Mouse (Mus musculus): ENCODE data around the gene Tab1.
A peak's percentile ranks its signal among the peaks of the same experiment; 100 is the strongest.
"Not testable (repeated sequence)": the region's sequence is repeated elsewhere in the genome, so short reads cannot be mapped to it uniquely, and the experiment has no call there.

The Tab1 gene

DNA sequence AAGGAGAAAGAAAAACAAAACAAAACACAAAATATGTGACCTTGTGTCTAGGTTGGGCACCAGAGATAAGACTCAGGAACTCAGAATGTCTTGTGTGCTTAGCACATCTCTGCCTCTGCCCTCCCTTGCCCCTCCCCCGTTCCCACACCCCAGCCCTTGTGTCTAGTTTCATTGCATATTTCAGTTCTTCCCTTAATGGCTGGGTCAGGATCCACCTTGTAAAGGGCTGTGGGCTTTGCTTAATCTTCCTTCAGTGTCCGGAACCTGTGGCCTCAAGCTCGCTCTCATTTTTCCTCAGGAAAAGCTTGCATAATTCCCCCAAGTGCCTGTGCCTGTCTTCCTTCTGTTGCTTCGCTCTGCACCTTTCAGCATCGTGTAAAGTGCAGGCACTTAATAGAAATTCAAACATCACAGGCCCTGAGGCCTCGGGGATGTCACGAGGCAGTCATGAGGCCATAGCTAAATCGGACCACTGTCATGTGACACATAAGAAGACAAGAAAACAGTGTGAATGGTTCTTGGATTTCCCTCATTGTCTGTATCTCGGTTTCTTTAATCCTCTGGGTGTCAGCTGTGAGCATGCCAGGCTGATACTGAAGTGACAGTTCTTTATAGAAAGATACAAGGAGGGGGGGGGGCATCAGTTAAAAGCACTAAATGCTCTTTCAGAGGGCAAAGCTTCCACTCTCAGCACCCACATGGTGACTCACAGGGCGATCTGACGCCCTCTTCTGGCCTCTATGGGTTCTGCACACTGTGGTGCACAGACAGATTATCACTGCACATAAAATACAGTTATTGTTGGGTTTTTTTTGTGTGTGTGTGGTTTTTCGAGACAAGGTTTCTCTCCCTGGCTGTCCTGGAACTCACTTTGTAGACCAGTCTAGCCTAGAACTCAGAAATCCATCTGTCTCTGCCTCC, 27.2 kb upstream of the Tab1 start:
- DNase-seq (ENCODE audit: low spot score): no peak

DNA sequence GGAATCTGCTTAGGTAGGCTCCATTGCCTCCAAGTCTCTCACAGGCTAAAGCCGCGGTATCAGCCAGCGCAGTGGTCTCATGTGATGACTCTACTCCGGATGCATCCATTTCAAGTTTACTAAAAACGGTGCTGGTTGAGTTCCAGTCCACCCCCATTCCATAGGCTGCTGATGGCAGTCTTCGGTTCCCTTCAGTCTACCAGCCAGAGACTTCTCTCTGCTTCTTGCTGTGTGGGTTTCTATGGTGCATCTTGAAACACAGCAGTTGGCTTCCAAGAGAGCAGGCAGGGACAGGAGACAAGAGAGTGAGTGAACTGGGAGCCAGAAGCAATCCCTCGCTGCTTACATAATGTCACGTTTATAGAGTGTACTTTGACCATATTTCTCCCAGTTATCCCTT, 25.8 kb upstream of the Tab1 start:
- DNase-seq (ENCODE audit: low spot score): no peak

DNA sequence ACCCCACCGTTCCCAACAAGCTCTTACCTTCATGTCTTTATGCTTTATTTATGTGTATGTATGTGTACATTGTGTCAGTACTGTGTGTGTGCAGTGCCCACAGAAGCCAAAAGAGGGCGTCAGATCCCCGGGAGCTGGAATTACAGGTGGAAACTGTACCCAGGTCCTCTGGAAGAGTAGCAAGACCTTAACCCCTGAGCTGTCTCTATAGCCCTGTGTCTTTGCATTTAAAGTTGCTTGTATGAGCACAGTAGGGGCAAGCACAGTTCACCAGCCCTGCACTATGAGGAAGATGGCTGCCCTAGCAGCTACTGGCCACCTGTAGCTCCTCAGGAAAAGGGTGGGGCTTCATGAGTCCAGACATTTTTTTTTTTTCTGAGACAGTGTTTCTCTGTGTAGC, 25.4 kb upstream of the Tab1 start:
- DNase-seq (ENCODE audit: low spot score): no peak

DNA sequence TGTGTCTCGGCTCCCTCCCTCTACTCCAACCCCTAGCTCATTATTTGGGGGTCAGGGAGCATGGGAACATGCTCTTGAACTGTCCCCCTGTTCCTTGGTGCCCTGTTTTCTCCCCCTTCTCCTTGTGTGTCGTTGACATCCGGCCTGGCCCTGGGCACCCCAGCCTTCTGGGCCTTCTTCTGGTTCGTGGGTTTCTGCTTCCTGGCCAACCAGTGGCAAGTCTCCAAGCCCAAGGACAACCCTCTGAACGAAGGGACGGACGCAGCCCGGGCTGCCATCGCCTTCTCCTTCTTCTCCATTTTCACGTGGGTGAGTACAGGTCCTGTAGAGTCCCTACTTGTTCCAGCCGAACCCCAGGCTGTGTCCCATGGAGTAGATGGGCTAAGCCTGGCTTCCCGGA, 21.5 kb upstream of the Tab1 start:
- no peak for DNase-seq (ENCODE audit: low spot score)

DNA sequence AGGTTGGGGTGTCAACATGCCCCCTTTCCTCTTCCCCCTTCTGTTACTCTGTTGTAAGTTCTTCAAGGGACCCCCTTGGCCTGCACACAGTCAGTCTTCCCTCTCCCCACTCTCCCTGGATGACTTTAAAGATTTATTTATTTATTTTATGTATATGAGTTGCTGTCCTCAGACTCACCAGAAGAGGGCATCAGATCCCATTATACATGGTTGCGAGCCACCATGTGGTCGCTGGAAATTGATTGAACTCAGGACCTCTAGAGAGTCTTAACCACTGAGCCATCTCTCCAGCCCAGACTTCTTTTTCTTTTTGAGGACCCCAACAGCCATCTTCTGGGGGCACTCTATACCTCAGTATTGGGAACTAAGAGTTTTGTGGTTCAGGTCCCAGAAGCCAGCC, 20.4 kb upstream of the Tab1 start:
- peak; percentile 25 for DNase-seq (ENCODE audit: low spot score)

DNA sequence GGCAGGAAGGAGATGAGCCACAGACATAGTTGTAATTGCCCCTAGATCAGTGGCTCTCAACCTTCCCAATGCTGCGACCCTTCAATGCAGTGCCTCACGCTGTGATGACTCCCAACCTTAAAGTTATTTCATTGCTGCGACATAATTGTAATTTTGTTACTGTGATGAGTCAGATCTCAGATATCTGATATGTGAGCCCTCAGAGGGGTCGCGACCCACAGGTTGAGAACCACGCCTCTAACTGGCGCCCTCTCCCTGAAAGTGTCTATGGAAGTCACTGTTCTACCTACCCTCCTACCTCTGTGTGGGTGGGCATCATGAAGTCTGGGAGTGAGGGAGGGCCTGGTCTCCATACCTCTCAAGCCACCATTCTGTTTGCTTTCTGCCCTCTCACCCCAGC, 18.5 kb upstream of the Tab1 start:
- DNase-seq (ENCODE audit: low spot score): no peak

DNA sequence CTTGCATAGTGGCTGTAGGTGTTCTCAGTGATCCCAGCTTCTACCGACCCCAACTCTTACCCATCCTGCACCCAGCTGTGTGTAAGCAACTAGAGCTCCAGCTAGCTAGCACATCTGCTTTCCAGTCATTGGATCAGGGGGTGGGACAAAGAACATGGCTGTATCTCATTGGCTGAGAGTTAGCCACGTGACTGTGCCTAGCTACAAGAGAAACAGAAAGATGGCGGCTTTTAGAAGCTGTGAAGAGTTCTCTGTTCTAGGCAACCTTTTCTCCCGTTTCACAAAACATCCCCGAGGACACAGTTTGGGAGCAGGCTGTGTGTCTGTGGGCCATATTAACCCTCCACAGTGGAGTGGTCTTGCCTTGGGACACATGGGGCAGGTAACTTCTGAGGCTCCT, 17.7 kb upstream of the Tab1 start:
- DNase-seq (ENCODE audit: low spot score): no peak

DNA sequence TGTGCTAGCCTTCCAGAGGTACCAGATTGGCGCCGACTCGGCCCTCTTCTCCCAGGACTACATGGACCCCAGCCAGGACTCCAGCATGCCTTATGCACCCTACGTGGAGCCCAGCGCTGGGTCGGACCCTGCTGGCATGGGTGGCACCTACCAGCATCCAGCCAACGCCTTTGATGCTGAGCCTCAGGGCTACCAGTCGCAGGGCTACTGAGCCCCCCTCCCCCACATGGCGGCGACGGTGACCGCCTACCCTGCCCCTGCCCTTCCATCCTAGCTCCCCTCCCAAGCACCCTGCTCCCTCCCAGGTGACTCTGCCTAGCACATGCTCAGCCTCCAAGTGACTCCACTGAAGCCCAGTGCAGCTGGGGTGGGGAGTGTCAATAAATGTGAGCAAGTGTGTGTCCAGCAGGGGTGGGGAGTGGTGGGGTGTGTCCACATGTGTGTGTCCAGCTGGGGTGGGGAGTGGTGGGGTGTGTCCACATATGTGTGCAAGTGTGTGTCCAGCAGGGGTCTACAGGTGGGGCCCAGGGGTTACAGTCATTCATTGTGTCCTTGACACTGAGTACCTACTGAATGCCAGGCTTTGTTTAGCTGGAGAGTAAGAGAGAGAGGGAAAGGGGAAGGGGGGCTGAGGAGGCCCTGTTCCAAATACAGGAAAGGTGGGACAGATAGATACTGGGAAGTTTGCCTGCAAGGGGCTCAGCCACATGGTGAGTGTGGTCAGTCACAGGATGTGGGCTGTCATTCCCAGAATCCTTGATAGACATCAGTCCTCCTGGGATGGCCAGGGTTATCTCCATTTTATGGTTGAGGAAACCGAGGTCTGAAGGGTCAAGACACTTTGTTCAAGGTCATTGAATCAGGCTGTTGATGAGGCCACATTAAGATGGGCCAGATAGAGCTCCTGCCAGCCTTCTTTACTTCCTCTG, 16.8 kb upstream of the Tab1 start:
- DNase-seq (ENCODE audit: low spot score): no peak

DNA sequence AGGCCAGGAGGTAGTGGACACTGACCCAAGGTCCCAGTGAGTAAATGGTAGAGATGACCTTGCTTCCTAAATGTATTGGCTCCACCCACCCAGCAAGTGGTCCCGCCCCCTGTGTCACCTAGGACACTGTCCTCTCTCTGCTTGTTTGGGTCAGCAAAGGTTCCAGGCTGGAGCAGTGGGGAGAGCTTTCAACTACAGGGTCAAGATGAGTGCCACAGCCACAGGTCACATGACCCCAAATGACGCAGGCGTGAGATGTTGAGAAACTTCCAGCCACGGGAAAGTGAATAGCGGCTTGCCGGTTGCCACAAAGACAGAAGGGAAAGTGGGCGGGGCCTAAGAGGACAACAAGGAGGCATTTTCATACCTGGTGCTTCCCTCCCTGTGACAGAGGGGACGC, 15.8 kb upstream of the Tab1 start:
- no peak for DNase-seq (ENCODE audit: low spot score)

DNA sequence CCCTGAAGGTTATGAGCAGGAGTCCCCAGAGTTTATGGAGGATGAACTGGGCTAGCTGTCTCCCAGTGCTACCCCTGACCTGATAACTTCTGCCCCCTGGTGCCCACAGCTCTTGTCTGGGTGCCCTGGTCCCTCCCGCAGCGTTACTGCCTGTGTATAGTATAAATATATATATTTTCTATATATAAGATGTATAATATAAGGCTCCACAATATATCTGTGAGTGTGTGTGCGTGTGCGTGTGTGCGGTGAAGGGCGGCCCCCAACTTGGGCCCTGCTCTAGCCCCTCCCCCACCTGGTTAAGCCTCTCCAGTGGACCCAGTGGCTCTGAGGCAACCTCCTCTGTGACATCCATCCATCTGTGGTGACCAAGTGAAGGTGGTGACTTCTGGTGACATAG, 13.9 kb upstream of the Tab1 start:
- DNase-seq (ENCODE audit: low spot score): no peak

DNA sequence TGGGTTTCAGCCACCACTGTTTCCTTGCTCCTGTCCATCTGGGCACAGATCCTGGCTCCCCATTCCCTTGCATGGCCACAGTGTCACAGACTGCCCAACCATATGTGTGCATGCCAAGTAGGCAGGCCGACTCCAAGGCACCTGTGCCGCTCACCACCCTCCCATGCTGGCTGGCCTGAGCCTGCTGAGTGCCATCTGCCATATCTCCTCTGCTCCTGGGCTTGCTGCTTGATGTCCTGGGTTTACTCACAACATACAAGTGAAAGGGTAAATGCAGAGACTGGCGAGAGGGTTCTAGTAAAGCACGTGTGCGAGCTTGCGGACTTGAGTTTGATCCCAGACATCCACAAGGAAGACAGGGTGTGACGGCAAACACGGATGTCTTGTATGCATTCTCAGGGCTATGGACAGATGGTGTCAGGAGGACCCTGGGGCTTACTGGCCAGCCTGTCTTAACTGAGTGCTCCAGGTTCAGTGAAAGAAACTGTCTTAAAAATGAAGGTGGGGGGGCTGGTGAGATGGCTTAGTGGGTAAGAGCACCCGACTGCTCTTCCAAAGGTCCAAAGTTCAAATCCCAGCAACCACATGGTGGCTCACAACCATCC, 11.1 kb upstream of the Tab1 start:
- DNase-seq (ENCODE audit: low spot score): no peak

DNA sequence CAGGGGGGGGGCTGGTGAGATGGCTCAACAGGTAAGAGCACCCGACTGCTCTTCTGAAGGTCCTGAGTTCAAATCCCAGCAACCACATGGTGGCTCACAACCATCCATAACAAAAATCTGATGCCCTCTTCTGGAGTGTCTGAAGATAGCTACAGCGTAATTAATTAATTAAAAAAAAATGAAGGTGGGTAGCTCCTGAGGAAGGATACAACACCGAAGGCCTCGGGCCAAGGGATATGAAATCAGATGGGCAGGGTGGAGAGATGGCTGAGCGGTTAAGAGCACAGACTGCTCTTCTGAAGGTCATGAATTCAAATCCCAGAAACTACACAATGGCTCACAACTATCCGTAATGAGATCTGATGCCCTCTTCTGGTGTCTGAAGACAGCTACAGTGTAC, 10.5 kb upstream of the Tab1 start:
- DNase-seq (ENCODE audit: low spot score): not testable (repeated sequence)

DNA sequence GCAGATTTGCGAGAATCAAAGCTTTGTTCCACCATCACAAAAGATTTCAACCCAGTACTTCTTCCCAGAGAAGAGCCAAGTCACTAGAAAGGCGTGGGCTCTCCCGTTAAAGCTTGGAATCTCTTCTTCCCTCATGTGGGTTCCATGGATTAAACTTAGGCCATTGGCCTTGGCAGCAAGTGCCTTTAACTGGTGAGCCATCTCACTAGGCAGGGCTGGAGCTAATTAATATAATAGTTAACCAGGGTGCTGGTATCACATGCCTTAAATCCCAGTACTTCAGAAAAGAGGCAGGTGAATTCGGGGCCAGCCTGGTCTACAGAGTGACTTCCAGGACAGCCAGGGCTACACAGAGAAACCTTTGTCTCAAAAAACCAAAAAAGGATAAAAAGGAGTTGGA, 8.3 kb upstream of the Tab1 start:
- DNase-seq (ENCODE audit: low spot score): no peak

DNA sequence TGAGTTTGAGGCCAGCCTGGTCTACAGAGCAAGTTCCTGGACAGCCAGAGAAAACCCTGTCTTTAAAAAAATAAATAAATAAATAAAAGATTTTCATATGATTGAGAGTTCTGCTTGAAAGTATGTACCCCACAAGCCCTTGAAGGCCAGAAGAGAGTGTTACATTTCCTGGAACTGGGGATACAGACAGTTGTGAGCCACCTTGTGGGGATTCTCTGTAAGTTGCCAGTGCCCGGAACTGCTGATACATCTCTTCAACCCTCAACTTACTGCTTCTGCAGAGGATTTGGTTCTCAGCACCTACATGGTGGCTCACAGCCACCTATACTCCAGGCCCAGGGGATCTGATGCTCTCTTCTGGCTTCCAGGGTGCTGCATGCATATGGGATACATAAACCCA, 5.7 kb upstream of the Tab1 start:
- no peak for DNase-seq (ENCODE audit: low spot score)

DNA sequence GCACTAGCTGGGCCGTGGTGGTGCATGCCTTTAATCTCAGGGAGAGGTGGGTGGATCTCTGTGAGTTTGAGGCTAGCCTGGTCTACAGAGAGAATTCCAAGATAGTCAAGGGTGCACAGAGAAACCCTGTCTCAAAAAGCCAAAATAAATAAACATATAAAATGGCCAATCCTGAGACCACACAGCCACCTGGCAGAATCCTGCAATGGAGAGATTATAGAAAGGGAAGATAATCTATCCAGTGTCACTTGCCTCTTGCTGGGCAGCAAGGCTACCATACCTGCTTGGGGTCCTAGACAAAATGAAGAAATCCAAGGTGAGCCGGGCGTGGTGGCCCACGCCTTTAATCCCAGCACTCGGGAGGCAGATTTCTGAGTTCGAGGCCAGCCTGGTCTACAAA, 2.9 kb upstream of the Tab1 start:
- no peak for DNase-seq (ENCODE audit: low spot score)

DNA sequence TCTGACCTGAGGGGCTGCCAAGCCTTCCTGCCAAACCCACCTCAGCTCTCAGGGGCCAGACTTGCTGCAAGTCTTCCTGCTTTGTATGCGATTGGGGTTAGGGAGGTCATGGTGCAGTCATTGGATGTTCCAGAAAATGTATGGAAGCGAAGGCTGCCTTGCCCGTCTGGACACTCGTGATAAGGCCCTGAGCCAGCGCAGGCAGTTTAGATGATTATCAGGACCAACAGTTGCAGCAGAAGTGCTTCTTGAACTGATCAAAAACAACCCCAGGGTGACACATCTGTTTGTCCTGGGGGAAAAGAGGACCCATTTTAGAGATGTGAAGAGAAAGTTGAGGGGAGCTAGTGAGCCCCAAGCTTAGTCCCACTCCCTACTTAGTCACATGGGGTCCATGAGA, 2.2 kb upstream of the Tab1 start:
- DNase-seq (ENCODE audit: low spot score): no peak

DNA sequence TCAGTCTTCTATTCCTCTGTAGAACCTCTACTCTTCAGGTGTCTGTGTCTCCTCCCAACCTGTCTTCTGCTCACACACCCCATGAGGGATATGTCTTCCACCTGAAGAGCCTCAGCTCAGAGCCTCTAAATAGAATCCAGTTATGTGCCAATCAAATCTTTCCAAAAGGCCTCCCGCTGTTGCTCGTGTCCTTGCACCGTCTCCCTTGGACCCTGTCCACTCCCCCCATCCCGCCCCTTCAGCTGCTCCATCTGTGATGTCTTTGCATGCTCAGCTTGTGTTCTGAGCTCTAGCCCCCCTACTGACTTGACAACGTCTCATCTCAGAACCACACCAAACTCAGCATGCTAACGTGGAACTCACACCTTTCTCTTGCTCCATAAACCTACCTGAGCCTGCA, 1.5 kb upstream of the Tab1 start:
- DNase-seq (ENCODE audit: low spot score): no peak

DNA sequence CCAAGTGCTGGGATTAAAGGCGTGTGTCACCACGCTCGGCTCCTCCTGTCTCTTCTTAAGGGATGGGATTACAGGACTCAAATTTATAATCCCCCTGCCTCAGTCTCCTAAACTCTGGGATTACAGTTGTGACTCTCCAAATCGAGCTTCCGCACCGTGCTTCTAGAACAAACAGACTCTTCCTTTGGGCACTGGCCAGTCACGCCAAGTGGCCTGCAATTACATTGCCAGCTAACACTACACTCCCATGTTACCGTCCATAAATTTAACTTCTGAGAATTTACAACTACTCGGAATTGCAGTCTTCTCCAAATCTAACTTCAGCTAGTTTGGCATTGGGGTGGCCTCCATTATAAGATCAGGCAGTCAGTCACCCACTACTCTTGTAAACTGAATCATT, 475 bp upstream of the Tab1 start:
- no peak for DNase-seq (ENCODE audit: low spot score)

DNA sequence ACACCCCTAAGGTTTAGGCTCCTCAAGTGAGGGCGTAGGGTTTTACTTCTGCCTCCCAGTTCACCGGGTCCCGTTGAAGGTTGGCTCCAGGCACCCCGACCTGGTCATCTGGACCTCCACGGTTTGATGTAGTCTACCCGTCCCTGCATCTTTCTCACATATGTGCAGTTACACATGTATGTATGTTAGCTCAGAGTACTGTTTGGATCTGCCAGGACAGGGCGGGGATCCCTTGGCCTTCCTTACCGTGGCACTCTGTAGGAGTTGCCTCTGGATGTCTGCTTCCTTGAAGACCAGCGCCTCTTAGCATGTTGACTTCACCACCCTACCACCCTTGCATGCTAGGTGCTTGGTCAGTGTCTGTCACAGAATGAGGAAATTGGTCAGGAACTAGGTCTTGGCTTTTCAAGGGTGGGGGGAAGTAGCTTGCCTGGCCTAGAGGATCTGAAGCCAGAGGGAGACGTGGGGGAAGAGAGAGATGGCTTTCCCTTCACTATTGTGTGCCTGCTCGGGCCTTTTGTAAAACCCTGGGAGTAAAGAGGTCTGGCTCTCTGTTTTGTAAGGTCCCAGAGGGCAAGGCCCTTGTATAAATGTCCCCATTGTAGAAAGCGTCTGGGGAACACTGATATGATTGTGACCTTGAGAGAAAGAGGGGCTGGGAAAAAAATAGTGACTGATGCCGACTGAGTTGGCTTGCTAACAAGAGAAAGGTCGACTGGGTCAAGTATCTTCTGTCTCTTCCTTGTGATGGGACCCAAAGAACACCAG, 939 bp downstream of the Tab1 start:
- no peak for DNase-seq (ENCODE audit: low spot score)

DNA sequence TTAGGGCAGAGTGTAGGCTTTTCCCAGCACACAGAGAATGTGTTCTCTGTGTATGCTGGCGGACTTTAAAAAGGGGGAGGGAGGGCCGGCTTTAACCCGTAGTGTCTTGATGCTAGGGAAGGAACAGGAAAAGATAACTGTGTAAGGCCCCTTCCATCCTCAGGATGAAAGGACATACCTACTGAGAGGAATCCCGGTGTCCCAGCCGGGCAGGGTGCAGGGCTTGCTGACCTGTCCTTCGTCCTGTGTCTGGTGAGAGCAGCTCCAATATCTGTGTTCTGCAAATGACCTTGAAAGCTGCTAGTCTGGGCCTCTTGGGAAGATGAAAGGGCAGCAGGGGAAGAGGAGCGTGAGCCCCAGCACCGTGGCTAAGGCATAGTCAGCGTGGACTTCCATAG, 1.5 kb downstream of the Tab1 start:
- no peak for DNase-seq (ENCODE audit: low spot score)

DNA sequence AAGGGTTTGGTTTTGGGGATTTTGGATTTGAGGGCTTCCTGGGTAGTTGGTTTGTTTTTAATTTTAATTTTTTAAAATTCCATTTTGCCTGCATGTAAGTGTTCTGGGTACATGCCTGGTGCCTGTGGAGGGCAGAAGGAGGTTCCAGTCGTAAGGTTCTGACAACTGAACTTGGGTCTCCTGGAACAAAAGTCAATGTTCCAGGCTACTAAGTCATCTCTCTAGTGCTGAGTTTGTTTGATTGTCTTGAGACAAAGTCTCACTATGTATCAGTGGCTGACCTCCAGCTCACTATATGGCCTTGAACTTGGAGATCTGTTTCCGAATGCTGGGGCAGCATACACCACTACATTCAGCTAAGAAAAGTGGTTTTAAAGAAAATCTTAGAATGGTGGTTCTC, 2.6 kb downstream of the Tab1 start:
- DNase-seq (ENCODE audit: low spot score): no peak

DNA sequence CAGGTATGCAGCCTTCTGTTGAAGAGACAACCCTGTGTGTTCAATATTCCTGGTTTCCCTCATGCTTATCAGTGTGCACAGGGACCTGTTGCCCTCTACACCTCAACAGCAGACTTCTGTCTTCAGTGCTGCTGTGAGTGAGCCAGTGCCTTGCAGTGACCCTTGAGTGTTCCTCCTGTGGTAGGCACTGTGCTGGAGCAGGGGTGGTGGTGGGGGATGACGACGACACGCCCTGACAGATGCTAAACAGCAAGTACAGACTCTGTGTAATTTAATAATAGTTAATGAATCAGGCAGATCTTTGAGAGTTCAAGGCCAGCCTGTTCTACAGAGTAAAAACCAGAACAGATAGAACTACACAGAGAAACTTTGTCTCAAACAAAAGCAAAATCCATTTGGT, 3.7 kb downstream of the Tab1 start:
- no peak for DNase-seq (ENCODE audit: low spot score)

Measured in T-cell, adult 2 months (primary cell).